22 mouse cellular contexts compared by ENCODE assay signal in the genomic region with DNA sequence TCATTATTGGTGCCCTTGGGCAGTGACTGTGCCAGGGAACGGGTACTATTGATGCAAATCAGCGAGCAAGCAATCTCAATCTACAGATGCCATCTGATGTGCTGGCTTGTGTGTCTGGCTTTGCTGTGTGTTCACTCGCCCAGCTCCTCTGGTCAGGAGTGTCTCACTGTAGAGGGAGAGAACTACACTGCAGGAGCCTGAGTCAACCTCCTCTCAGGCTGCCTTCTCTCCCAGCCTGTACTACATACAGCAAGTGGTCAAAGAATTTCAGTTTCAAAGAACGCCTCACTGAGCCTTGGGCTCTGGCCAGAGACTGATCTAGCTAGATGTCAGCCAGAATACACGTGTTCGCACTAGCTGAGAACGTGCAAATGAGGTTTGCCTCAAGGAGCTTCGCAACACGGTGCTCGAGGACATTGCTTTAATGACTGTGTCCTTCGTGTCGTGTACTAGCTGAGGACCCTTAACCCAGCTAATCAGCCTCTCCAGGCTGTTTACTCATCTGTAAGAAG.
DNase-seq lines count a peak whose midpoint lies in the region; ATAC-seq and TF ChIP-seq lines count a peak whose summit lies in the region.
"Had no signal": no experiment of that assay in that cellular context is flagged by ENCODE, and none has a peak within 500 bp of the region (broad histone marks: within the 10 kb centered on the region; RNA-seq: fewer than 3 reads in every experiment).

No protein-coding gene starts in this region.

- no peak overlapping the region for H3K4me2 ChIP-seq in forebrain, embryonic 14.5 days (ENCODE audit: low read length)
- H3K4me2 ChIP-seq in forebrain, embryonic 11.5 days (ENCODE audit: low read depth, low read length, severe bottlenecking) = no peak overlapping the region
- no peak overlapping the region for H3K4me2 ChIP-seq in hindbrain, postnatal 0 days (ENCODE audit: low read depth, low read length)
- no peak overlapping the region for H3K4me2 ChIP-seq in hindbrain, embryonic 16.5 days (ENCODE audit: low read length)
- H3K4me2 ChIP-seq in kidney, embryonic 15.5 days = no peak overlapping the region
- H3K4me2 ChIP-seq: embryonic facial prominence, embryonic 15.5 days; forebrain, embryonic 12.5 days; heart, embryonic 11.5 days; heart, embryonic 15.5 days; hindbrain, embryonic 15.5 days had no signal

- no peak for TF ChIP-seq CTCF in hindbrain, postnatal 0 days (IDR thresholded peaks at IDR 0.05; ENCODE audit: low read depth)
- TF ChIP-seq CTCF in brain, embryonic 14.5 days (IDR thresholded peaks at IDR 0.05; ENCODE audit: borderline replicate concordance, extremely low read depth, insufficient read depth, insufficient read length) = no peak

- no peak overlapping the region for H3K9ac ChIP-seq in forebrain, embryonic 14.5 days (ENCODE audit: low read length)
- no peak overlapping the region for H3K9ac ChIP-seq in forebrain, embryonic 11.5 days (ENCODE audit: low read length)
- no peak overlapping the region for H3K9ac ChIP-seq in hindbrain, postnatal 0 days (replicated peaks; ENCODE audit: low read length)
- H3K9ac ChIP-seq in hindbrain, embryonic 16.5 days (ENCODE audit: low read depth, low read length) = no peak overlapping the region
- no peak overlapping the region for H3K9ac ChIP-seq in kidney, embryonic 15.5 days
- H3K9ac ChIP-seq: embryonic facial prominence, embryonic 15.5 days; forebrain, embryonic 12.5 days; heart, embryonic 15.5 days; hindbrain, embryonic 15.5 days had no signal

- no peaks in the 10 kb centered on the region for H3K27me3 ChIP-seq in forebrain, embryonic 14.5 days (replicated peaks; ENCODE audit: control insufficient read depth, insufficient read depth, low read length)
- no peaks in the 10 kb centered on the region for H3K27me3 ChIP-seq in forebrain, embryonic 11.5 days (ENCODE audit: control insufficient read depth, insufficient read depth, low read length)
- no peaks in the 10 kb centered on the region for H3K27me3 ChIP-seq in hindbrain, postnatal 0 days (ENCODE audit: insufficient read depth, low read length)
- no peaks in the 10 kb centered on the region for H3K27me3 ChIP-seq in hindbrain, embryonic 16.5 days (replicated peaks; ENCODE audit: control insufficient read depth, insufficient read depth, low read length)
- no peaks in the 10 kb centered on the region for H3K27me3 ChIP-seq in kidney, embryonic 15.5 days
- H3K27me3 ChIP-seq: embryonic facial prominence, embryonic 15.5 days; heart, embryonic 15.5 days; hindbrain, embryonic 15.5 days had no signal

- H3K36me3 ChIP-seq in forebrain, embryonic 14.5 days (ENCODE audit: control insufficient read depth, insufficient read depth, low read length) = no peaks in the 10 kb centered on the region
- no peaks in the 10 kb centered on the region for H3K36me3 ChIP-seq in forebrain, embryonic 11.5 days (ENCODE audit: control insufficient read depth, insufficient read depth, low read length)
- H3K36me3 ChIP-seq in hindbrain, postnatal 0 days (ENCODE audit: insufficient read depth, low read length) = no peaks in the 10 kb centered on the region
- H3K36me3 ChIP-seq in hindbrain, embryonic 16.5 days (ENCODE audit: control insufficient read depth, insufficient read depth, low read length) = no peaks in the 10 kb centered on the region
- H3K36me3 ChIP-seq in kidney, embryonic 15.5 days = peaks cover 21% of the 10 kb centered on the region
- H3K36me3 ChIP-seq: hindbrain, embryonic 15.5 days had no signal

- DNase-seq in forebrain, embryonic 14.5 days (ENCODE audit: low spot score) = peak; percentile 51
- DNase-seq in forebrain, embryonic 11.5 days (ENCODE audit: low spot score) = no peak
- peak; percentile 34 for DNase-seq in hindbrain, postnatal 0 days (ENCODE audit: low spot score)
- peak; percentile 53 for DNase-seq in NIH3T3 (ENCODE audit: low read depth)
- DNase-seq in brain, embryonic 14.5 days (ENCODE audit: low read depth) = peak; percentile 72
- no peak for DNase-seq in cerebellum, adult 9-11 months
- DNase-seq: B cell, adult 2 months; cerebellum, adult 2 months; cerebellum, postnatal 14 days; embryo, embryonic 11 days; heart, postnatal 14 days; kidney, adult 18-20 months had no signal

- WGBS in forebrain, embryonic 14.5 days = 53% methylated on average over 12 of the region's 12 CpGs
- 80% methylated on average over 12 of the region's 12 CpGs for whole genome bisulfite sequencing in forebrain, embryonic 11.5 days
- WGBS in hindbrain, postnatal 0 days = 54% methylated on average over 12 of the region's 12 CpGs
- WGBS in hindbrain, embryonic 16.5 days = 46% methylated on average over 12 of the region's 12 CpGs
- 75% methylated on average over 12 of the region's 12 CpGs for WGBS in kidney, embryonic 15.5 days

- no peak for ATAC-seq in forebrain, embryonic 14.5 days
- no peak for ATAC-seq in forebrain, embryonic 11.5 days (replicated peaks; ENCODE audit: low FRiP score)
- ATAC-seq in hindbrain, postnatal 0 days = no peak
- ATAC-seq in hindbrain, embryonic 16.5 days = no peak
- no peak for ATAC-seq in kidney, embryonic 15.5 days (replicated peaks; ENCODE audit: low FRiP score)
- ATAC-seq: CD4-positive, CD25-positive, alpha-beta regulatory T cell, adult 4 months had no signal

- no peak overlapping the region for H3K4me3 ChIP-seq in forebrain, embryonic 14.5 days (ENCODE audit: low read depth, low read length)
- no peak overlapping the region for H3K4me3 ChIP-seq in forebrain, embryonic 11.5 days (ENCODE audit: low read depth, low read length)
- H3K4me3 ChIP-seq in hindbrain, postnatal 0 days (ENCODE audit: low read length) = no peak overlapping the region
- H3K4me3 ChIP-seq in hindbrain, embryonic 16.5 days (ENCODE audit: low read length) = no peak overlapping the region
- H3K4me3 ChIP-seq in kidney, embryonic 15.5 days (replicated peaks) = no peak overlapping the region
- H3K4me3 ChIP-seq: embryonic facial prominence, embryonic 15.5 days; erythroblast, embryonic 14.5 days; forebrain, embryonic 12.5 days; heart, adult 2 months; heart, embryonic 15.5 days; hindbrain, embryonic 15.5 days had no signal

- H3K4me1 ChIP-seq in forebrain, embryonic 14.5 days (ENCODE audit: control insufficient read depth, insufficient read depth, low read length) = peaks cover 17% of the 10 kb centered on the region
- H3K4me1 ChIP-seq in forebrain, embryonic 11.5 days (replicated peaks; ENCODE audit: control insufficient read depth, insufficient read depth, low read length) = peaks cover 8% of the 10 kb centered on the region; the same call in 1 of the 2 replicates
- peaks cover 18% of the 10 kb centered on the region for H3K4me1 ChIP-seq in hindbrain, postnatal 0 days (ENCODE audit: insufficient read depth, low read length)
- H3K4me1 ChIP-seq in hindbrain, embryonic 16.5 days (ENCODE audit: control insufficient read depth, insufficient read depth, low read depth, low read length) = peaks cover 18% of the 10 kb centered on the region
- H3K4me1 ChIP-seq in kidney, embryonic 15.5 days = peaks cover 15% of the 10 kb centered on the region; the same call in 1 of the 2 replicates

- no peak for TF ChIP-seq POLR2A in brain, embryonic 14.5 days (IDR thresholded peaks at IDR 0.05; ENCODE audit: borderline replicate concordance, extremely low read depth, insufficient read depth, insufficient read length, poor library complexity, severe bottlenecking)

- H3K9me3 ChIP-seq in forebrain, embryonic 14.5 days (replicated peaks; ENCODE audit: control insufficient read depth, low read length) = no peaks in the 10 kb centered on the region
- H3K9me3 ChIP-seq in forebrain, embryonic 11.5 days (ENCODE audit: control insufficient read depth, low read length) = no peaks in the 10 kb centered on the region
- H3K9me3 ChIP-seq in hindbrain, postnatal 0 days (ENCODE audit: low read length) = no peaks in the 10 kb centered on the region
- no peaks in the 10 kb centered on the region for H3K9me3 ChIP-seq in hindbrain, embryonic 16.5 days (ENCODE audit: control insufficient read depth, low read length)
- H3K9me3 ChIP-seq in kidney, embryonic 15.5 days (replicated peaks) = no peaks in the 10 kb centered on the region
- H3K9me3 ChIP-seq: embryonic facial prominence, embryonic 15.5 days; forebrain, embryonic 12.5 days; heart, embryonic 15.5 days; hindbrain, embryonic 15.5 days had no signal

- H3K27ac ChIP-seq in forebrain, embryonic 14.5 days (ENCODE audit: low read depth, low read length) = no peak overlapping the region
- no peak overlapping the region for H3K27ac ChIP-seq in forebrain, embryonic 11.5 days (ENCODE audit: low read depth, low read length)
- H3K27ac ChIP-seq in hindbrain, postnatal 0 days = no peak overlapping the region
- no peak overlapping the region for H3K27ac ChIP-seq in hindbrain, embryonic 16.5 days (ENCODE audit: low read depth, low read length)
- no peak overlapping the region for H3K27ac ChIP-seq in kidney, embryonic 15.5 days
- H3K27ac ChIP-seq: embryonic facial prominence, embryonic 15.5 days; forebrain, embryonic 12.5 days; heart, adult 2 months; heart, embryonic 15.5 days; hindbrain, embryonic 15.5 days had no signal

Comparison
In these comparisons a context has a peak if more than half of its experiments do, and no peak if none do; other contexts are left out.
1. DNase-seq: peak in forebrain, embryonic 14.5 days (single experiment), hindbrain, postnatal 0 days (single experiment), NIH3T3 (single experiment) and brain, embryonic 14.5 days (single experiment); none in forebrain, embryonic 11.5 days (single experiment) and cerebellum, adult 9-11 months (single experiment).